Mouse (Mus musculus) limb, embryonic 10.5 days (tissue): ENCODE measurements around the gene Pkn1. TPM values are rescaled to one million over a fixed set of nuclear protein-coding genes. Genes with fewer than 3 reads are reported as not detected.

Experiments
- DNase-seq: peaks from one replicate; pipeline ENCODE4 v3.0.0-alpha.2; 2017; ENCODE audit warnings: low spot score
- H3K27ac ChIP-seq: fragments of 300-500 bp; sonication (generic); 2 replicates; pipeline ENCODE4 v1.5.1; 2016; ENCODE audit warnings: mild to moderate bottlenecking
- H3K27me3 ChIP-seq: fragments of 300-500 bp; sonication (generic); 2 replicates; pipeline ENCODE4 v1.6.1; 2016; ENCODE audit warnings: low read depth, mild to moderate bottlenecking; ENCODE audit not compliant: poor library complexity, severe bottlenecking
- H3K36me3 ChIP-seq: fragments of 300-500 bp; sonication (generic); 2 replicates; pipeline ENCODE4 v1.6.1; 2016; ENCODE audit warnings: mild to moderate bottlenecking, moderate library complexity
- H3K4me1 ChIP-seq: fragments of 300-500 bp; sonication (generic); 2 replicates; pipeline ENCODE4 v1.6.1; 2016
- H3K4me3 ChIP-seq: fragments of 300-500 bp; sonication (generic); 2 replicates; pipeline ENCODE4 v1.5.1; 2016; ENCODE audit warnings: mild to moderate bottlenecking, moderate library complexity
- H3K9me3 ChIP-seq: fragments of 300-500 bp; sonication (generic); replicated peaks from 2 replicates; pipeline ENCODE4 v1.6.1; 2016; ENCODE audit warnings: mild to moderate bottlenecking
- WGBS: fragments of 180-500 bp; shearing (Covaris S2); methylation state at CpG from one replicate; pipeline ENCODE4 v1.1.7; 2016; 5-methylcytosine and 5-hydroxymethylcytosine counted together
- polyA plus RNA-seq: library from polyadenylated mRNA; unstranded; fragments of >200 nt; fragmentation: Nextera tagmentation; extraction: Ambion mirVana; gene quantifications from 2 replicates; pipeline ENCODE4 v1.2.1, GENCODE M21; 2016

Pkn1 gene
- polyA plus RNA-seq: 38.6 and 41.4 TPM in 2 replicates

GRCm38 (mm10) chr8:83698661-83699453 lies at the start of gene Pkn1:
Pkn1 (minus strand) TSS chr8:83699179.
- no peaks in the 10 kb centered on the region for H3K27me3 ChIP-seq
- H3K36me3 ChIP-seq: peaks cover 4% of the 10 kb centered on the region; the same call in 1 of the 2 replicates
- H3K4me1 ChIP-seq: peaks cover 50% of the 10 kb centered on the region
- no peaks in the 10 kb centered on the region for H3K9me3 ChIP-seq
- H3K4me3 ChIP-seq: peak within 1 kb of the TSS; percentile 96
- under 1% methylated on average over 85 of the region's 85 CpGs for WGBS
- peak; percentile 92 for DNase-seq
- peak within 1 kb of the TSS; percentile 95 for H3K27ac ChIP-seq

- Histone ChIP-seq H3K27me3 (peaks cover 46% of the 10 kb centered on the region), H3K36me3 (no peaks in the 10 kb centered on the region), H3K27ac (no peak overlapping the region), H3K4me3 (no peak overlapping the region), H3K4me1 (peaks cover 18% of the 10 kb centered on the region), H3K9me3 (no peaks in the 10 kb centered on the region)
- no peak for DNase-seq
- WGBS: 46% methylated on average over 3 of the region's 3 CpGs
These were observed 49.7 kb upstream of the Pkn1 start for GRCm38 (mm10) chr8:83748708-83749107.

GRCm38 (mm10) chr8:83747661-83748346 lies 48.8 kb upstream of the Pkn1 start:
- peak overlapping the region; percentile 22; the same call in 1 of the 2 replicates for H3K27ac ChIP-seq
- peak; percentile 66 for DNase-seq
- 3% methylated on average over 28 of the region's 28 CpGs for WGBS

GRCm38 (mm10) chr8:83744070-83744469 lies 45.1 kb upstream of the Pkn1 start:
- Histone ChIP-seq H3K4me1 (peaks cover 47% of the 10 kb centered on the region), H3K27ac (no peak overlapping the region), H3K27me3 (peaks cover 55% of the 10 kb centered on the region), H3K36me3 (no peaks in the 10 kb centered on the region), H3K4me3 (no peak overlapping the region), H3K9me3 (no peaks in the 10 kb centered on the region)
- WGBS: 84% methylated on average over 4 of the region's 4 CpGs
- no peak for DNase-seq

More at GRCm38 (mm10) chr8:83747661-83748346, 48.8 kb upstream of the Pkn1 start:
- Histone ChIP-seq H3K4me3 (peak overlapping the region; percentile 48), H3K36me3 (no peaks in the 10 kb centered on the region), H3K4me1 (peaks cover 18% of the 10 kb centered on the region), H3K9me3 (no peaks in the 10 kb centered on the region), H3K27me3 (peaks cover 46% of the 10 kb centered on the region)

GRCm38 (mm10) chr8:83742968-83743367 lies 44.0 kb upstream of the Pkn1 start:
- DNase-seq: no peak
- Histone ChIP-seq H3K27ac (no peak overlapping the region), H3K27me3 (peaks cover 44% of the 10 kb centered on the region), H3K9me3 (no peaks in the 10 kb centered on the region), H3K4me1 (peaks cover 47% of the 10 kb centered on the region), H3K4me3 (no peak overlapping the region), H3K36me3 (no peaks in the 10 kb centered on the region)
- WGBS: 96% methylated on average over 6 of the region's 6 CpGs

- Histone ChIP-seq H3K4me1 (peaks cover 47% of the 10 kb centered on the region), H3K27me3 (peaks cover 35% of the 10 kb centered on the region), H3K27ac (peak overlapping the region; percentile 91), H3K36me3 (0 out of 2 replicates have a peak, but pooled peaks cover 3% of the 10 kb centered on the region), H3K9me3 (no peaks in the 10 kb centered on the region), H3K4me3 (peak overlapping the region; percentile 68)
- WGBS: 80% methylated on average over 19 of the region's 19 CpGs
- no peak for DNase-seq
These were observed 43.1 kb upstream of the Pkn1 start for GRCm38 (mm10) chr8:83741849-83742655.

GRCm38 (mm10) chr8:83740976-83741741 lies 42.2 kb upstream of the Pkn1 start, which contains the start of gene Adgre5:
Adgre5 (minus strand) TSS chr8:83741326.
- under 1% methylated on average over 53 of the region's 56 CpGs for WGBS
- H3K9me3 ChIP-seq: no peaks in the 10 kb centered on the region
- peak; percentile 77 for DNase-seq
- peaks cover 26% of the 10 kb centered on the region for H3K27me3 ChIP-seq
- H3K4me1 ChIP-seq: peaks cover 47% of the 10 kb centered on the region
- H3K27ac ChIP-seq: peak within 1 kb of the TSS; percentile 91
- 0 out of 2 replicates have a peak, but pooled peaks cover 6% of the 10 kb centered on the region for H3K36me3 ChIP-seq
- H3K4me3 ChIP-seq: peak within 1 kb of the TSS; percentile 68

GRCm38 (mm10) chr8:83740586-83740975 lies 41.6 kb upstream of the Pkn1 start:
- 23% methylated on average over 3 of the region's 3 CpGs for WGBS
- peak overlapping the region; percentile 91 for H3K27ac ChIP-seq
- 0 out of 2 replicates have a peak, but pooled peaks cover 6% of the 10 kb centered on the region for H3K36me3 ChIP-seq
- no peaks in the 10 kb centered on the region for H3K9me3 ChIP-seq
- peak overlapping the region; percentile 68 for H3K4me3 ChIP-seq
- H3K4me1 ChIP-seq: peaks cover 47% of the 10 kb centered on the region
- DNase-seq: no peak
- H3K27me3 ChIP-seq: peaks cover 21% of the 10 kb centered on the region

GRCm38 (mm10) chr8:83739711-83740468 lies 40.9 kb upstream of the Pkn1 start:
- Histone ChIP-seq H3K4me1 (peaks cover 47% of the 10 kb centered on the region), H3K27ac (peak overlapping the region; percentile 91), H3K36me3 (0 out of 2 replicates have a peak, but pooled peaks cover 6% of the 10 kb centered on the region), H3K4me3 (peak overlapping the region; percentile 68; the same call in 1 of the 2 replicates), H3K9me3 (no peaks in the 10 kb centered on the region), H3K27me3 (peaks cover 17% of the 10 kb centered on the region)
- 46% methylated on average over 8 of the region's 8 CpGs for WGBS
- peak; percentile 35 for DNase-seq

GRCm38 (mm10) chr8:83738949-83739710 lies 40.2 kb upstream of the Pkn1 start:
- H3K27ac ChIP-seq: peak overlapping the region; percentile 91
- 55% methylated on average over 10 of the region's 10 CpGs for WGBS
- H3K4me1 ChIP-seq: peaks cover 47% of the 10 kb centered on the region
- H3K36me3 ChIP-seq: 0 out of 2 replicates have a peak, but pooled peaks cover 6% of the 10 kb centered on the region
- H3K27me3 ChIP-seq: peaks cover 17% of the 10 kb centered on the region
- no peak overlapping the region for H3K4me3 ChIP-seq
- peak; percentile 64 for DNase-seq
- no peaks in the 10 kb centered on the region for H3K9me3 ChIP-seq
